In genomic region chr6:119099333-119099732, GRCm38 (mm10) we compare ENCODE assay signal across 24 mouse cellular contexts.
A peak's percentile ranks its signal among the peaks of the same experiment; 100 is the strongest.
DNase-seq lines count a peak whose midpoint lies in the region; ATAC-seq and TF ChIP-seq lines count a peak whose summit lies in the region.
"Had no signal": no experiment of that assay in that cellular context is flagged by ENCODE, and none has a peak within 500 bp of the region (broad histone marks: within the 10 kb centered on the region; RNA-seq: fewer than 3 reads in every experiment).

No protein-coding gene starts in this region.

- H3K27me3 ChIP-seq in lung, embryonic 15.5 days = no peaks in the 10 kb centered on the region
- peaks cover 29% of the 10 kb centered on the region; the same call in 1 of the 2 replicates for H3K27me3 ChIP-seq in liver, embryonic 12.5 days (replicated peaks)
- H3K27me3 ChIP-seq: embryonic facial prominence, embryonic 12.5 days; embryonic facial prominence, embryonic 15.5 days; heart, embryonic 12.5 days; heart, embryonic 15.5 days; hindbrain, embryonic 12.5 days; hindbrain, embryonic 15.5 days; Patski had no signal

- no peak overlapping the region for H3K4me2 ChIP-seq in lung, embryonic 15.5 days
- H3K4me2 ChIP-seq in liver, embryonic 12.5 days = no peak overlapping the region
- H3K4me2 ChIP-seq: embryonic facial prominence, embryonic 12.5 days; embryonic facial prominence, embryonic 15.5 days; heart, embryonic 12.5 days; heart, embryonic 15.5 days; hindbrain, embryonic 12.5 days; hindbrain, embryonic 15.5 days had no signal

- H3K4me1 ChIP-seq in lung, embryonic 15.5 days = peaks cover 48% of the 10 kb centered on the region
- no peaks in the 10 kb centered on the region for H3K4me1 ChIP-seq in lung, adult 2 months (ENCODE audit: control insufficient read depth, insufficient read depth, low read length)
- H3K4me1 ChIP-seq in liver, embryonic 12.5 days = no peaks in the 10 kb centered on the region
- H3K4me1 ChIP-seq: embryonic facial prominence, embryonic 12.5 days; embryonic facial prominence, embryonic 15.5 days had no signal

- peak overlapping the region; percentile 45 for H3K27ac ChIP-seq in lung, embryonic 15.5 days
- no peak overlapping the region for H3K27ac ChIP-seq in liver, embryonic 12.5 days
- H3K27ac ChIP-seq: embryonic facial prominence, embryonic 12.5 days; embryonic facial prominence, embryonic 15.5 days; heart, embryonic 15.5 days; hindbrain, embryonic 12.5 days; hindbrain, embryonic 15.5 days had no signal

- ATAC-seq in lung, embryonic 15.5 days (ENCODE audit: borderline replicate concordance, extremely low read depth, low FRiP score, low TSS enrichment) = no peak
- ATAC-seq in liver, embryonic 12.5 days = no peak
- ATAC-seq: forebrain, embryonic 14.5 days; forebrain, postnatal 0 days; Patski had no signal

- H3K9ac ChIP-seq in lung, embryonic 15.5 days = no peak overlapping the region
- H3K9ac ChIP-seq in liver, embryonic 12.5 days = no peak overlapping the region
- H3K9ac ChIP-seq: embryonic facial prominence, embryonic 12.5 days; embryonic facial prominence, embryonic 15.5 days; forebrain, postnatal 0 days; heart, embryonic 12.5 days; heart, embryonic 15.5 days; hindbrain, embryonic 12.5 days; hindbrain, embryonic 15.5 days had no signal

- WGBS in lung, embryonic 15.5 days = 60% methylated on average over 2 of the region's 2 CpGs
- 51% methylated on average over 2 of the region's 2 CpGs for WGBS in lung, adult 2 months
- 54% methylated on average over 2 of the region's 2 CpGs for WGBS in liver, embryonic 12.5 days (ENCODE audit: insufficient replicate concordance)

- TF ChIP-seq POLR2A in lung, adult 2 months (IDR thresholded peaks at IDR 0.05; ENCODE audit: borderline replicate concordance, extremely low read depth, low read depth, low read length) = no peak

- no peak for TF ChIP-seq CTCF in lung, adult 2 months (IDR thresholded peaks at IDR 0.05; ENCODE audit: insufficient read depth, low read length)

- no peaks in the 10 kb centered on the region for H3K9me3 ChIP-seq in lung, embryonic 15.5 days
- H3K9me3 ChIP-seq in liver, embryonic 12.5 days (replicated peaks) = no peaks in the 10 kb centered on the region
- H3K9me3 ChIP-seq: embryonic facial prominence, embryonic 12.5 days; embryonic facial prominence, embryonic 15.5 days; heart, embryonic 12.5 days; heart, embryonic 15.5 days; hindbrain, embryonic 12.5 days; hindbrain, embryonic 15.5 days had no signal

- H3K4me3 ChIP-seq in lung, embryonic 15.5 days = no peak overlapping the region
- H3K4me3 ChIP-seq in lung, adult 2 months (replicated peaks; ENCODE audit: extremely low read depth, low read depth, low read length) = no peak overlapping the region
- H3K4me3 ChIP-seq in liver, embryonic 12.5 days = no peak overlapping the region
- H3K4me3 ChIP-seq: embryonic facial prominence, embryonic 12.5 days; embryonic facial prominence, embryonic 15.5 days; heart, embryonic 12.5 days; heart, embryonic 15.5 days; hindbrain, embryonic 12.5 days; hindbrain, embryonic 15.5 days had no signal

- H3K36me3 ChIP-seq in lung, embryonic 15.5 days = no peaks in the 10 kb centered on the region
- no peaks in the 10 kb centered on the region for H3K36me3 ChIP-seq in liver, embryonic 12.5 days
- H3K36me3 ChIP-seq: embryonic facial prominence, embryonic 12.5 days; embryonic facial prominence, embryonic 15.5 days; G1E; heart, embryonic 12.5 days; heart, embryonic 15.5 days; hindbrain, embryonic 12.5 days; hindbrain, embryonic 15.5 days had no signal

- DNase-seq in cerebellum, adult 9-10 months = peak; percentile 35
- DNase-seq in cerebellum, postnatal 4 days (ENCODE audit: low spot score in 2 of 2) = no peak
- no peak for DNase-seq in lung, adult 2 months
- DNase-seq in lung, postnatal 25 days (ENCODE audit: low spot score) = peak; percentile 29
- DNase-seq in kidney, adult 18-20 months = no peak
- DNase-seq: adrenal gland, postnatal 10 days; adrenal gland, postnatal 36 days; cerebellum, adult 2 months; cerebellum, postnatal 14 days; forebrain, postnatal 0 days; gastrocnemius, postnatal 25 days; heart, adult 18-20 months; heart, postnatal 14 days had no signal

Comparison
In these comparisons a context has a peak if more than half of its experiments do, and no peak if none do; other contexts are left out.
1. DNase-seq: peak in cerebellum, adult 9-10 months (single experiment) and lung, postnatal 25 days (single experiment); none in cerebellum, postnatal 4 days (0 of 2), lung, adult 2 months (single experiment) and kidney, adult 18-20 months (single experiment).